Mouse (Mus musculus) splenic B cell, adult 2 months (primary cell): ENCODE measurements around the gene Tenm4.
"Not testable (repeated sequence)": the region's sequence is repeated elsewhere in the genome, so short reads cannot be mapped to it uniquely, and the experiment has no call there.

ENCODE experiments used
- DNase-seq: peaks from one replicate; pipeline ENCODE4 v3.0.0-alpha.2; 2011; ENCODE audit warnings: low read depth, low spot score
- H3K27me3 ChIP-seq: 2 replicates; pipeline ENCODE4 v1.6.1; 2012; ENCODE audit warnings: mild to moderate bottlenecking, low read length, moderate library complexity, mixed read lengths; ENCODE audit not compliant: control insufficient read depth, poor library complexity, insufficient read depth, severe bottlenecking
- H3K36me3 ChIP-seq: 2 replicates; pipeline ENCODE4 v1.6.1; 2012; ENCODE audit warnings: mild to moderate bottlenecking, low read length, moderate library complexity, mixed read lengths; ENCODE audit not compliant: control insufficient read depth, poor library complexity, insufficient read depth, severe bottlenecking

Tenm4 gene

GRCm38 (mm10) chr7:96910310-96910960, 739.4 kb downstream of the Tenm4 start:
- Histone ChIP-seq H3K27me3 (no peaks in the 10 kb centered on the region), H3K36me3 (no peaks in the 10 kb centered on the region)
- no peak for DNase-seq

DNA sequence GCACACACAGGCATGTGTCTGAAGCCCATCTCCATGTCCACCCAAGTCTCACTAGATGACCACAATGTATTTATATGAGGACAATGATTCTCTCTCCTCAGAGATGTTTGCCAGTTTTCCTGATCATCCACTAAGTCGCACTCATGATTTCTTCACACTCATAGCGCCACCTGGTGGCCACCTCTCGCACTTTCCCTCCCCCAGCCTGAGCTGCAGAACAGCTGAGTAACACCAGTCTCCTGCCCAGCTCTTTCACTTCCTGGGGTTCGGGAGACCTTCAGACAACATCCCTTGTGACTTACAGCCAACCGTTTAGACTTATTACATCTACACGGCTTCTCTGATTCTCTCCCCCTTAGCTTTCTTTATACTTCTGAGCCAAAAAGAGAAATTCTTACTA, 743.0 kb downstream of the Tenm4 start:
- no peaks in the 10 kb centered on the region for H3K36me3 ChIP-seq
- H3K27me3 ChIP-seq, result no peaks in the 10 kb centered on the region
- DNase-seq, result peak; percentile 82

- peak; percentile 81 for DNase-seq
- Histone ChIP-seq H3K36me3 (no peaks in the 10 kb centered on the region), H3K27me3 (no peaks in the 10 kb centered on the region)
Observed at GRCm38 (mm10) chr7:96915452-96916105, 744.5 kb downstream of the Tenm4 start.

DNA sequence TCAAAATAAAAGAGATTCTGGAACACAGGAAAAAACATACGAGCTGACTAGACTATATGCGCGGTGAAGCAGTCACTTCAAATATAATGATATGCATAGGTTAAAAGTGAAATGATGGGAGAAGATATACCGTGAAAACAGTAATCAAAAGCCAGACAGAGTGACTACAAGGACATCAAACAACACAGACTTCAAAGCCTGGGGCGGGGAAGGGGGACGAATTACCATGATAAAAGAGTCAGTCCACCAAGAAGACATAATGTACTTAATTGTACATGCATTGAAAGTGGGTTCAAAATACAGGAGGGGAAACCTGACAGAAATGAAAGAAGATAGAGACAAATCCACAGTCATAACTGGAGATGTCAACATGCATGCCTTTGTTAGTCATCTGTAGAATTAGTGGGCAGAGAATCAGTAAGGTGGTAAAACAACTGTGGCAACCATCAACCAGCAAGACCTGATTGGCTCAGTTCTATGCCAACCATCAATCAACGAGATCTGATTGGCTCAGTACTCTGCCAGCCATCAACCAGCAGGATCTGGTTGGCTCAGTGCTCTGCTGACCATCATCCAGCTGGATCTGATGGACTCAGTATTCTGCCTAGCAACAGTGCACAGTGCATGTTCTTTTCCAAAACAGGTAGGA, 749.5 kb downstream of the Tenm4 start:
- H3K27me3 ChIP-seq, result no peaks in the 10 kb centered on the region
- DNase-seq, result no peak
- H3K36me3 ChIP-seq, result no peaks in the 10 kb centered on the region

- Histone ChIP-seq H3K27me3 (no peaks in the 10 kb centered on the region), H3K36me3 (no peaks in the 10 kb centered on the region)
- DNase-seq, result no peak
Observed at GRCm38 (mm10) chr7:96922927-96923326, 751.9 kb downstream of the Tenm4 start.

GRCm38 (mm10) chr7:96943715-96944377, 772.8 kb downstream of the Tenm4 start:
- Histone ChIP-seq H3K36me3 (no peaks in the 10 kb centered on the region), H3K27me3 (no peaks in the 10 kb centered on the region)
- DNase-seq, result no peak

DNA sequence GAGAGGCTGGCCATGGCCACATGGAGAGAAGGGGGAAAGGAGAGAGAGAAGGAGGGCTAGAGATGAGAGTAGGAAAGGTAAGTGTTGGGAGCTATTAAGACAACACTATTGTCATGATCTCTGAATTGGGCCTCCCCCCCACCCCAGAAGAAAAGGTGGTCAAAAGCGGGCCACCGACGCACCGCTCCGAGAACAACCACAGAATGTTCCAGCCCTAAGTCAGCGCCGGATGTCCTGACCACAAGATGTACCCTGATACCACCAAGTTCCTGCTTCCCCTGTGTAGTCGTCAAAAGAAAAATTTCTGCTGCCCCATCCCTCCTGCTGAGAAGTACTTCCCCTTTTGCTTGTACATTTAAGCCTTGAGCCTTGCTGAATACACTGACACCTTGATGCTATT, 775.5 kb downstream of the Tenm4 start:
- DNase-seq, H3K36me3 ChIP-seq, H3K27me3 ChIP-seq: not testable (repeated sequence)

GRCm38 (mm10) chr7:96951281-96952051, 780.4 kb downstream of the Tenm4 start, which contains the start of gene Nars2:
TSS of gene Nars2 (plus strand) at chr7:96951505.
- DNase-seq, result peak; percentile 98
- Histone ChIP-seq H3K36me3 (0 out of 2 replicates have a peak, but pooled peaks cover 1% of the 10 kb centered on the region), H3K27me3 (no peaks in the 10 kb centered on the region)

- DNase-seq, result peak; percentile 19
- 0 out of 2 replicates have a peak, but pooled peaks cover 1% of the 10 kb centered on the region for H3K36me3 ChIP-seq
- H3K27me3 ChIP-seq, result no peaks in the 10 kb centered on the region
Observed at GRCm38 (mm10) chr7:96952094-96952493, 781.0 kb downstream of the Tenm4 start.

DNA sequence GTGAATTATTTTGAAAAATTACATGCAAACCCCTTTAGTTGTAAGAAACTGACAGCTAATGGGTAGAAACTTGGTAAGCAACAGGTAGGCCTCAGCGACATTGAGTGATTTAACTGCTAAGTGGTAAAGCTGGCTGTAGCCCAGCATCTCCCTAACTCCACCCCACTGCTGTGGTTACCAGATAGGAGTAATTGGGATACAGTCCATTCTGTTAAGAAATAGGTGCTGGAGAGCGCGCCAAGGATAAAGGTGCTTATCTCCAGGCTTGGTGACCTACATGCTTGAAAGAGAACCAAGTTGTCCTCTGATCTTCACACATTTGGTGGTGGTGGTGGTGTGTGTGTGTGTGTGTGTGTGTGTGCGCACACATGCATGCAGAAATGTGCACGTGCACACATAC, 788.1 kb downstream of the Tenm4 start:
- no peak for DNase-seq
- Histone ChIP-seq H3K27me3 (no peaks in the 10 kb centered on the region), H3K36me3 (peaks cover 4% of the 10 kb centered on the region; the same call in 1 of the 2 replicates)
